Comparison of ENCODE assay signal across 8 mouse cellular contexts in genomic region chr9:100644071-100644771, GRCm38 (mm10). TPM values are rescaled to one million over a fixed set of nuclear protein-coding genes. Genes with fewer than 3 reads are reported as not detected.
A peak's percentile ranks its signal among the peaks of the same experiment; 100 is the strongest.
DNase-seq lines count a peak whose midpoint lies in the region.

No protein-coding gene starts in this region.

- H3K27ac ChIP-seq in macrophage = peak overlapping the region; percentile 82

- WGBS in macrophage (ENCODE audit: missing documents) = under 1% methylated on average over 60 of the region's 64 CpGs

- H3K36me3 ChIP-seq in macrophage (ENCODE audit: inconsistent target) = no peaks in the 10 kb centered on the region

- peak overlapping the region; percentile 80 for H3K4me3 ChIP-seq in macrophage (ENCODE audit: inconsistent target)

- DNase-seq in ZHBTc4 (ENCODE audit: low read depth, low spot score) = peak; percentile 67
- peak; percentile 25 to 62 for DNase-seq in cerebellum, postnatal 4 days (ENCODE audit: low spot score in 2 of 2)
- DNase-seq in gastrocnemius, postnatal 10 days = peak; percentile 71
- peak; percentile 78 for DNase-seq in induced T-regulatory cell, adult 2 months (ENCODE audit: low read depth)
- peak; percentile 41 to 47 for DNase-seq in left cerebral cortex, adult 8-10 months (ENCODE audit: low spot score in 2 of 2)
- DNase-seq in right cerebral cortex, adult 18-20 months = peak; percentile 54
- peak; percentile 73 for DNase-seq in urinary bladder, adult 2 months (ENCODE audit: low spot score)

- peaks cover 51% of the 10 kb centered on the region for H3K79me2 ChIP-seq in macrophage (ENCODE audit: inconsistent target)

RNA-seq across cellular contexts. Expression of gene Stag1, which starts 46.6 kb away (rescaled TPM):
- total RNA-seq in gastrocnemius, postnatal 10 days (2021) = 10 to 100 TPM; 33.5 to 43.0 TPM
- total RNA-seq in left cerebral cortex, adult 8-10 months (2022) = 10 to 100 TPM; 54.0 to 73.3 (median 67.2) TPM
- total RNA-seq in macrophage (2018; cell fraction: chromatin; rRNA removed) = 100 to 1,000 TPM; 199 to 302 (median 234) TPM
- total RNA-seq in macrophage (2018; cell fraction: cytosol; rRNA removed) = 10 to 100 TPM; 23.5 to 39.2 (median 30.4) TPM
- 100 to 1,000 TPM in 13 of 26 experiments, 10 to 100 TPM in 13; 66.3 to 233 (median 108) TPM for total RNA-seq in macrophage (2018; cell fraction: nucleus; rRNA removed)
- polyA plus RNA-seq in macrophage (2018) = 18.0 to 41.6 TPM (median 28.5 TPM) in 3 replicates
- polyA plus RNA-seq in urinary bladder, adult 2 months (2012; rRNA removed) = 16.7 and 20.2 TPM in 2 replicates

Comparison
In these comparisons a context has a peak if more than half of its experiments do, and no peak if none do; other contexts are left out.
1. Peak in every context shown above with its lines: DNase-seq, H3K4me3 ChIP-seq and H3K27ac ChIP-seq.